Mouse (Mus musculus) T-helper 1 cell (primary cell): Measurements from ENCODE around the gene G430095P16Rik.

Experiments
- in situ Hi-C: fragments of 300-600 bp; cut with MboI, MseI; formaldehyde crosslinking; loops from one replicate; pipeline ENCODE4 v1.15.1; 2025; ENCODE audit warnings: high pct_unique_total_duplicates

Gene G430095P16Rik

GRCm38 (mm10) chr8:84740895-84741843 lies 18.4 kb downstream of the G430095P16Rik start:
- in situ Hi-C loops = no loop called here

- in situ Hi-C loops = no loop called here
These were observed 19.6 kb downstream of the G430095P16Rik start for GRCm38 (mm10) chr8:84742171-84743053.

GRCm38 (mm10) chr8:84743054-84743415 lies 20.2 kb downstream of the G430095P16Rik start:
- in situ Hi-C loops = no loop called here

- in situ Hi-C loops = no loop called here
These were observed 21.0 kb downstream of the G430095P16Rik start for GRCm38 (mm10) chr8:84743517-84744420.

- in situ Hi-C loops = no loop called here
These were observed 22.5 kb downstream of the G430095P16Rik start for GRCm38 (mm10) chr8:84745032-84745925.

- in situ Hi-C loops = no loop called here
These were observed 26.7 kb downstream of the G430095P16Rik start for GRCm38 (mm10) chr8:84749519-84749918.

- in situ Hi-C loops = no loop called here
These were observed 30.2 kb downstream of the G430095P16Rik start for GRCm38 (mm10) chr8:84752734-84753582.

- in situ Hi-C loops = no loop called here
These were observed 34.7 kb downstream of the G430095P16Rik start for GRCm38 (mm10) chr8:84757501-84757900.

GRCm38 (mm10) chr8:84758308-84758707 lies 35.5 kb downstream of the G430095P16Rik start:
- in situ Hi-C loops = no loop called here

GRCm38 (mm10) chr8:84759126-84759525 lies 36.3 kb downstream of the G430095P16Rik start:
- in situ Hi-C loops = no loop called here

- in situ Hi-C loops = no loop called here
These were observed 36.9 kb downstream of the G430095P16Rik start for GRCm38 (mm10) chr8:84759718-84760117.

- in situ Hi-C loops = no loop called here
These were observed 37.6 kb downstream of the G430095P16Rik start for GRCm38 (mm10) chr8:84760405-84760805.

GRCm38 (mm10) chr8:84760901-84761300 lies 38.1 kb downstream of the G430095P16Rik start:
- in situ Hi-C loops = no loop called here

- in situ Hi-C loops = no loop called here
These were observed 41.3 kb downstream of the G430095P16Rik start for GRCm38 (mm10) chr8:84764100-84764499.

- in situ Hi-C loops = no loop called here
These were observed 42.2 kb downstream of the G430095P16Rik start for GRCm38 (mm10) chr8:84764870-84765495.

GRCm38 (mm10) chr8:84765629-84766028 lies 42.8 kb downstream of the G430095P16Rik start:
- in situ Hi-C loops = no loop called here

GRCm38 (mm10) chr8:84766422-84766821 lies 43.6 kb downstream of the G430095P16Rik start:
- in situ Hi-C loops = no loop called here

- in situ Hi-C loops = no loop called here
These were observed 44.4 kb downstream of the G430095P16Rik start for GRCm38 (mm10) chr8:84767221-84767620.
